Mouse (Mus musculus) lung, adult 2 months (tissue): Measurements from ENCODE around the gene Atp6v0e.

Experiments
- CTCF ChIP-seq: fragments of 200-500 bp; IDR thresholded peaks from 2 replicates; pipeline ENCODE4 v1.5.1; 2011; ENCODE audit warnings: mild to moderate bottlenecking, low read length, control low read depth; ENCODE audit not compliant: insufficient read depth
- POLR2A ChIP-seq: fragments of 200-500 bp; IDR thresholded peaks from 2 replicates; pipeline ENCODE4 v1.6.1; 2011; ENCODE audit warnings: low read depth, mild to moderate bottlenecking, control low read depth, low read length, borderline replicate concordance; ENCODE audit errors: extremely low read depth

- TF ChIP-seq POLR2A (no peak), CTCF (no peak)
These were observed 27.1 kb upstream of the Atp6v0e start for GRCm38 (mm10) chr17:26635951-26636350.
